Mouse (Mus musculus): ENCODE results near the gene Gm10577. TPM values are rescaled to one million over a fixed set of nuclear protein-coding genes. Genes with fewer than 3 reads are reported as not detected.

Gene Gm10577
- total RNA-seq (2021) (not detected), polyA plus RNA-seq (2012; rRNA removed) (not detected in 2 replicates)
- long read RNA-seq = 0 reads

DNA sequence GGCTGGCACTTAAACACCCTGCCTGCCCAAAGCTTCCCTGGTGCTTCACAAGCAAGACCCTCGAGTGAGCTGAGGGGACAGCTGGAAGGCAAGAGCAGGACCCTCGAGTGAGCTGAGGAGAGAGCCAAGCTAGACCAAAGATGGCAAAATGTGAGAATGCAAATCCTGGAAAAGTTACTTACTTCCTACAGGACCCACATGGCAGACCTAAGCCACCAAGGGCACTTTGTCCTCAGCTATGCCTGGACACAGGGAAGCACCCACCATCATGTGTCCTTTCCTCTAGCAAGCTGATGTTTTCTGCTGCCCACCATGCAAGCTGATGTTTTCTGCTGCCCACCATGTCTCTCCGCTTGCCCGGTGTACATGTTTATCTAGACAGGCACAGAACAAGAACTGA, at the start of gene Gm10577:
TSS of gene Gm10577 (minus strand) at position 101 of the 400 bp plus-strand sequence.
- DNase-seq = no peak

DNA sequence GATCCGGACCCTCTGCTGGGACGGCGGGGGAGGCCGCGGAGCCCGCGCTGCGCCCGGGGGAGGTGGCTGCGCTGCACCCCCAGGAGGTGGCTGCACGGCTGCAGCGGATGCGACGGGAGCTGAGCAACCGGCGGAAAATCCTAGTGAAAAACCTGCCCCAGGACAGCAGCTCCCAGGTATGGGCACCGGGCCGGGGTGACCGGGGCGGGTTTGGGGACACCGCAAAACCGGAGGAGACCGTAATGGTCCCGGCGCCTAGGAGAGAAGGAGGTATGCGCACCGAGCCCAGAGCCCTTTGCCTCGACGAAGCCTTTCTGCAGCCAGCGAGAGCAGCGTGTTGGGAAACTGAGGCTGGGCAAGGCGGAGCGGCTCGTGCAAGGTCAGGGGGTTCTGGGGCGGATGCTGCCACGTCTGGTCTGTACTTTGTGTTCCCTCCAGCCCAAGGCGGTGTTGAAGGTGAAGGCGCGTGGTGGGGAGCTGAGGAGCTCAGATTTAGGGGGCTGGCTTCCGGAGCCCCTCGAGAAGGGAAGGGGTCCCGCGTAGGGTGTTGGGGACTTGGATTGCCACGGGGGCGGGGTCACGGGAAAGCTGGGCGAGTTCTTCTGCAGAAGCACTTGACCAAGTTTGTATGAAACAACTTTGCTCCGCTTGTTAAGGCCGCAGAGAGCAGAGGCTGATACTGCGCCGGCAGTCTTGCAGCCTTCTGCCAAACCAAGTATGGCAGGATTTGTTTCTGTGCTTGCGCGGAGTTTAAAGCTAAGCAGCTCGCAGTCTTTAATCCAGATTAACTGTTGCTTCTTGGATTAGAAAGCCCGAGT, 48.9 kb upstream of the Gm10577 start:
- peak; percentile 56 for DNase-seq

GRCm38 (mm10) chr4:101068786-101069153, 48.3 kb upstream of the Gm10577 start, which contains the start of gene Raver2:
Gene Raver2 (plus strand): TSS chr4:101068983.
- peak; percentile 76 for DNase-seq

- no peak for DNase-seq
Observed at GRCm38 (mm10) chr4:101066401-101066800, 45.9 kb upstream of the Gm10577 start.

DNA sequence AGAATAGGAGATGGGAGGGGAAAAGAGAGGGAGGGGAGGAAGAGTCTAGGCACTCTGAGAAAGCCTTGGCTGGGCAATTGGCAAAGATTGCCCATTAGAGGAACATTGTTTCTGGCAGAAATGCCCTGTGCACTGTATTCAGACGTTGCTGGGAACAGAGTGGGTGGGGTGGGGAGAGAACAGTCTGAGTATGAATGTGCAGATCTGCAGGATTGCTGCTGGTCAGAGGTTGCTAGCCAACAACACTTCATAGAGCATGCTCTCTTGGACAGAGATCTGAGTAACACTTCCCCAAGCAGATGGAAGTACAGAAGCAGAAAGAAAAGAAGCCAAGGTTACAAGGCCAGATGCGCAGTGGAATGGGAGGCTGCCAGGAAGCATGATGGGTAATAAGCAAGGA, 41.6 kb upstream of the Gm10577 start:
- peak; percentile 5 for DNase-seq

DNA sequence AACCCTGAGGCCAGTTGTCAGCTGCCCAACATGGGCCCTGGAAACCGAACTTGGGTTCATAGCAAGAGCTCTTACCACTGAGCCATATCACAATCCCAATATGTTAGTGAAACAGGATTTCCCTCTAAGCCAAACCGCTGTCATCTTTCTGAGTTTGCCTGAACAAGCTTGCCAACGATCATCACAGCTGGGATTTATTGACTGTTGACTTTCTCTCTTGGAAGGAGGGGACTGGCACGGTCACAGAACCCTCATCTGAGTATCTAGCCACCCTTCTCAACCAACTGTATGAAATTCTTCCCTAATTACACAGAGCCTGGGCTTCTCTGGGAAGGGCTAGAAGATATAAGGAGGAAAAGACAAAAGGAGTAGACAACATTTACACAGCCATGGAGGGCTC, 26.1 kb upstream of the Gm10577 start:
- DNase-seq = no peak

DNA sequence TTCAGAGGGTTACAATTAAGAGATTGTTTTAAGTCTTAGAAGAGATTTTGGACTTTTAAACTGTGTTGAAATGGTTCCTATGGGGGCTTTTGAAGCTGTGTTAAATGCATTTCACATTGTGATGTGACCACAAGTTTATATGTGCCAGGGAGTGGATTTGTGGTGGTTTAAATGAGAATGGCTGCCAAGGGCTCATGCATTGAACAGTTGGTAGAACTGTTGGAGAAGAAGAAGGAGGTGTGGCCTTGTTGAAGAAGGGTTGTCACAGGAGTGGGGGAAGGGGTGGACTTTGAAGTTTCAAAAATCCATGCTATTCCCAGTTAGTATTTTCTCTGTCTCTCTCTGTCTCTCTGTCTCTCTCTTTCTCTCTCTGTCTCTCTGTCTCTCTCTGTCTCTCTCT, 23.7 kb upstream of the Gm10577 start:
- DNase-seq = no peak

GRCm38 (mm10) chr4:101043691-101044090, 23.2 kb upstream of the Gm10577 start:
- DNase-seq = no peak

GRCm38 (mm10) chr4:101037156-101037555, 16.7 kb upstream of the Gm10577 start:
- no peak for DNase-seq

GRCm38 (mm10) chr4:101035131-101035530, 14.6 kb upstream of the Gm10577 start:
- DNase-seq = peak; percentile 2

GRCm38 (mm10) chr4:101033047-101033446, 12.6 kb upstream of the Gm10577 start:
- no peak for DNase-seq

- DNase-seq = no peak
Observed at GRCm38 (mm10) chr4:101027852-101028411, 7.4 kb upstream of the Gm10577 start.

DNA sequence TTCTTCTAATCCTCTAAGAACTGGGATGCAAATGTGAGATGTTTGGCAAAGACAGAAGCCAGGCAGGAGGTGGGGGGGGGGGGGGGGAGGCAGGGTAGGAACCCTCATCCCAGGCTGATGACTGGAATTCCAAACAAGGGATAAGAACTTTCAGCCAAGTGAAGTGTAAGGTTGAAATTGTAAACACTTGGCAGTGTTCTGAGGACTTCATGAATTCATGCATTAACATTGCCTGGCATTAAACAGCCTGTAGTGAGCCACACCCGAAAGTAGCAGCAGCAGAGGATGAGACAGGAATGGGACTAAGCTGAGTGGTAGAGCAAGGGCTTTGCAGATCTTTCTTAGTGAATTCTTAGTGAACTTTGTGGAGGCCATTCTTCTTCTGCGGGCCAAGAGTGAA, 6.5 kb upstream of the Gm10577 start:
- no peak for DNase-seq

GRCm38 (mm10) chr4:101026566-101026965, 6.1 kb upstream of the Gm10577 start:
- DNase-seq = no peak

DNA sequence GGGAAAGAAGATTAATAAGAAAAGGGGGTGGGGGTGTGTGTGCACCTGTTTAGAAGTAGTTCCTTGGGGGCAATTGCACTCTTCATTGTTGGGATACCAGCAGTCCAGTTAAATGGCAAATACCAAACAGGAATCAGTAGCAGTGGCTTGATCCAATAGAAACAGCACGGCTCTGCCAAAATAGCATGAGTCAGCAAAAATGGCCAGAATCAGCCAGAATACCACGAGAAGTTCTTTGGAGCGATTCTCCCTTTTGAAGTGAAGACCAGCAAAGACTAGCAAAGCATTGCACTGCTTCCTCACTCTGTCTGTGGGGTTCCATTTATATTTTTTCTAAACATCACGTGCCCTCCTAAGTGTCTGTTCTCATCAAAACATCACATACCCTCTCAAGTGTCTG, 2.7 kb downstream of the Gm10577 start:
- DNase-seq = no peak

DNA sequence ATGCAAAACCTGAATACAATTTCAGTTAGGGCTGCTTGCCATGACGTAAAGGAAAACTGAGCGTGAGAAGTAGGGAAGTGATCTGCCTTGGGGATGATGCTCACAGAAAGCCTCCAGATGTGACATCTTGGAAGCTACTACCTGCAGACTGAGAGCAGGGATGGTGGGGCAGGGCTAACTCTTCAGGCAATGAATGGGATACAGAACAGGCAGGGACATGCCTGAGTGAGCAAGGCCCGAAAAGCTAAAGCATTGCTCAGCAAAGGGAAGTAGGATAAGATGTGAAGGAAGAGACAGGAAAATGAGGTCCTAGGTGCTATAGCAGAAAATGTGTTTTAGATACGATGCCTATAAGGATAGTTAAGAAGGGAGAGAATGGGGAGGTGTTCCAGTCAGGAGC, 11.4 kb downstream of the Gm10577 start:
- no peak for DNase-seq

DNA sequence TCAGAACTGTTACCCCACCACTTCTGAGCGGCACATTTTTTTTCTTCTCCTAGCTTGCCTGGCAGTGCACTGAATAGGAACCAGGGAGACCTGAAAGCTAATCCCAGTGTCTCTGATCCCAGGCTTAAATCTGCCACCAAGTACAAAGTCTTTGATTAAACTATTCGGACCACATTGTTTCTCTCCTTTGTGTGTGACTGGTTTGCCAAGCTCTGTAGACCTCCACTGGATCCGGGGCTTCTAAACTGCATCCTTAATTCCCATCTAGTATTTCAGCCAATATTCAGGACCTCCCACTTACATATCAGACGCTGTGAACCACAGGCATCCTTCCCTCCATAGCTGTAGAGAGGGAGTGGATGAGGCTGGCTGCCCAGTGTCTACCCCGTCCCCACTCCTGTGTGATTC, 12.1 kb downstream of the Gm10577 start:
- no peak for DNase-seq

DNA sequence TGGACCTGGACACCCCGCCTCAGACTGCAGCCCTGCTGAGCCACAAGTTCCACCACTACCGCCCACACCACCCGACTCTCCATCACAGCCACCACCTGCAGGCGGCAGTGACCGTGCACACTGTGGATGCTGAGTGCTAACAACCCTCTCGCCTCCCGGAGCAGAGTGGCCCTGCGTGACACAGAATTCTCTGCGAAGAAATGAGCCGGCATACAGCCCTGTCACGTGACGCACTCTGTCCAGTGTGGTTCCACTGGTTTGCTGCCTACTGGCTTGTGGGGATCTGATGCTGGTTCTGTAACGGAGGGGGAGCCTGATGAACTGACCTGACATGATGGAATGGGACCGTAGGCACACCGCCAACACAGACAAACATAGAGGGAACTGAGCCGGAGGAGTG, 17.5 kb downstream of the Gm10577 start:
- no peak for DNase-seq

GRCm38 (mm10) chr4:101001073-101001472, 19.4 kb downstream of the Gm10577 start:
- no peak for DNase-seq

DNA sequence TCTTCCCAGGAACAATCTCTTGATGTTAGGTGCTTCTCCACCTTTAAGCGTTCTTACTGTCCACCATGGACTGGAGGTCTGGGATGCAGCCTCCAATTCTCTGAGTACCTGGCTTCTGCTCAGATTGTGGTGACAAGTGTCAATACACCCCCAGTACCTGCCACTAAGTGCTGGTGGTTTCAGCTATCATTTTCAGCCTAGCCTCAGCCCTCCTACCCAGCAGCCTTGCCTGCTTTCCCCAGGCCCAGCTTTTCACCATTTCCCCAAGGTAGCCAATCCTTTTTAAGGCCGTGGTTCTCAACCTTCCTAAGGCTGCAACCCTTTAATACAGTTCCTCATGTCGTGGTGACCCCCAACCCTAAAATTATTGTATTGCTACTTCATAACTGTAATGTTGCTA, 19.9 kb downstream of the Gm10577 start:
- DNase-seq = no peak

- no peak for DNase-seq
Observed at GRCm38 (mm10) chr4:100998906-100999305, 21.6 kb downstream of the Gm10577 start.

DNA sequence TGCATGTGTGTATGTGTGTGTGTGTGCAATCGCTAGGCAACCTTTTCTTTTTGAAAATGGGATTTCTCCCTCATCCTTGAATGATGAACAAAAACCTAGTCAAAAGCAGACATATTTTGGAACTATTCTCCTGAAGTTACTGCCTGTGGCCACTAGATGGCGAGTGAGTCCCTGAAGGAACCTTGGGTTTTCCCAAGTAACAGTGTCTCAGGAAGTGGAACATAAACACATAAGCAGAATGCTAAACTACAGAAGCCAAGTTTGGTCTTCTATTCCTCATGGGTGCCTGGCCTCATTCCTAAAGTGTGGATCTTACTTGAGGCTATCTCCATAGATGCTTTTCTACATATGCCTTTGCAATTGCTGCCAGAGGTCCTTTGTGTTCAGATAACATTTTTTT, 22.4 kb downstream of the Gm10577 start:
- peak; percentile 42 for DNase-seq

DNA sequence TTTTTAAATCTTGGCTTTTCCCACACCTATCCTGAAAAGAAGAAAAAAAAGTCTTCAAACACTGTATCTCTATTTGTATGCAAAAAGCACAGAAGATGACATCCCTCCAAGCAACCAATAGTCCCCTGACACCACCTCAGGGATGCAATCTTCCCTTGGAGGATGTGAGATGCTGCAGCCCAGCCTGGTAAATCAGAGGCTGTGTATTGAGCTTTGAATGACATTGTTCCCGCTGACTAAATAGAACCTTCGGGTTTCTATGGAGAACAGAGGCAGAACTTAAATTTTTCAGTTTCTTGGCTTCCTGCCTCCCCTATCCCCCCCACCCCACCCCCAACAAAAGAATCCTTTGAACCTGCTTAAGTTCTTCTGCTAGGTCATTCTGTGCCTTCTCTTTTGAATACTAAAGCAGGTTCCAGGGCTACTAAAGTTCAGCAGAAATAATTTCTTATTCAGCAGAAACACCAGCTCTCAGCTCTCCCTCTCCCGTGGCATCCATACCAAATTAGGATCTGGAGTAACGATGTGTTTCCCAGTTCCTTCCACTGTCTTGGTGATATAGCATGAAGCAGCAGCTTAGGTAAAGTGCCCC, 24.3 kb downstream of the Gm10577 start:
- no peak for DNase-seq
